Mouse (Mus musculus): ENCODE results near the gene Dlg2.

DNA sequence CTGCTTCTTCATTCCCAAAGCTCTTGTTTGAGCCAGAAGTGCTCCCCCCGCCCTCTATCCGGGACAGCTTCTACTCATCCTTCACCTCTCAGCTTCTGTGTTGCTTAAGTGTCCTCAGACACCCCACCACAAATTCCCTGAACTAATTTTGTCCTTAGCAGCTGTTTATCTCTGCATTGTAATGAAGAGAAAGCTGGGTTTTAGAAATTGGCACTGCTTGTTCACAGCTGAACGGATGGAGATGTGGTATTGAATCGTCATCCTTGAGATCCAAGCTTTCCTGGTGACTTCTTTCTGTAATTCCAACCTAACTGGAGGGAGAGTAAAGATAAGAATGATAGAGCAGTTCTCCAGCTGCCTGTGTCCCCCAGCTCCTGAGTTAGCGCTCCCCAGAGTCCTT, 834.7 kb downstream of the Dlg2 start:
- TF ChIP-seq CTCF (IDR thresholded peaks at IDR 0.05; ENCODE audit: low read depth, low read length) (no peak), POLR2A (IDR thresholded peaks at IDR 0.05; ENCODE audit: borderline replicate concordance, low read depth, low read length) (no peak)

Measured in bone marrow macrophage, adult 2 months (primary cell).